ENCODE assay signal across 7 mouse cellular contexts in genomic region chr12:74009448-74009911, GRCm38 (mm10). TPM values are rescaled to one million over a fixed set of nuclear protein-coding genes. Genes with fewer than 3 reads are reported as not detected.
DNase-seq lines count a peak whose midpoint lies in the region; ATAC-seq and TF ChIP-seq lines count a peak whose summit lies in the region.

No protein-coding gene starts in this region.

- TF ChIP-seq CTCF in bone marrow macrophage, adult 2 months (IDR thresholded peaks at IDR 0.05; ENCODE audit: low read depth, low read length): peak; percentile 81

- WGBS in kidney, embryonic 15.5 days: 27% methylated on average over 8 of the region's 8 CpGs

- ATAC-seq in erythroblast, adult 5-6 weeks (replicated peaks; ENCODE audit: low FRiP score, poor library complexity, severe bottlenecking): 0 out of 2 replicates have a peak, but pooled peaks have one; percentile 60
- ATAC-seq in kidney, embryonic 15.5 days (replicated peaks; ENCODE audit: low FRiP score): peak; percentile 50

- no peaks in the 10 kb centered on the region for H3K36me3 ChIP-seq in kidney, embryonic 15.5 days

- H3K9ac ChIP-seq in kidney, embryonic 15.5 days: no peak overlapping the region

- H3K4me1 ChIP-seq in bone marrow macrophage, adult 2 months (ENCODE audit: control insufficient read depth, insufficient read depth, low read length): no peaks in the 10 kb centered on the region
- no peaks in the 10 kb centered on the region for H3K4me1 ChIP-seq in kidney, embryonic 15.5 days

- TF ChIP-seq POLR2A in bone marrow macrophage, adult 2 months (IDR thresholded peaks at IDR 0.05; ENCODE audit: borderline replicate concordance, low read depth, low read length): no peak

- H3K4me3 ChIP-seq in bone marrow macrophage, adult 2 months (ENCODE audit: insufficient read depth, low read length): no peak overlapping the region
- H3K4me3 ChIP-seq in kidney, embryonic 15.5 days (replicated peaks): no peak overlapping the region

- H3K4me2 ChIP-seq in kidney, embryonic 15.5 days: no peak overlapping the region

- no peak overlapping the region for H3K27ac ChIP-seq in bone marrow macrophage, adult 2 months (ENCODE audit: insufficient read depth, low read depth, low read length)
- H3K27ac ChIP-seq in kidney, embryonic 15.5 days: no peak overlapping the region

- H3K27me3 ChIP-seq in kidney, embryonic 15.5 days: no peaks in the 10 kb centered on the region

- peak; percentile 68 for DNase-seq in 3T3-L1 (ENCODE audit: low read depth, low spot score)
- peak; percentile 64 for DNase-seq in 416B (ENCODE audit: low read depth)
- peak; percentile 49 for DNase-seq in lung, postnatal 14 days
- peak; percentile 68 to 72 for DNase-seq in right cerebral cortex, adult 2 months (ENCODE audit: low spot score in 2 of 2)

- no peaks in the 10 kb centered on the region for H3K9me3 ChIP-seq in kidney, embryonic 15.5 days (replicated peaks)

RNA-seq across cellular contexts. Expression of gene Syt16, which starts 12.0 kb away (rescaled TPM):
- not detected in 2 replicates for polyA plus RNA-seq in bone marrow macrophage, adult 2 months (2012; ENCODE audit: insufficient read depth, insufficient read length, missing spikeins)
- total RNA-seq in erythroblast, adult 5-6 weeks (2015; ENCODE audit: low replicate concordance): not detected in 2 replicates
- not detected in 2 replicates for total RNA-seq in erythroblast, adult 5-6 weeks (2017; ENCODE audit: low replicate concordance)
- 0.73 and 0.84 TPM in 2 replicates for polyA plus RNA-seq in kidney, embryonic 15.5 days (2015; fragmentation: Nextera tagmentation; extraction: Ambion mirVana)

RNA-seq across cellular contexts. Expression of gene Snapc1, which starts 45.2 kb away (rescaled TPM):
- polyA plus RNA-seq in bone marrow macrophage, adult 2 months (2012; ENCODE audit: insufficient read depth, insufficient read length, missing spikeins): 13.8 and 22.8 TPM in 2 replicates
- total RNA-seq in erythroblast, adult 5-6 weeks (2015; ENCODE audit: low replicate concordance): 1.5 and 2.5 TPM in 2 replicates
- total RNA-seq in erythroblast, adult 5-6 weeks (2017; ENCODE audit: low replicate concordance): 1.2 and 4.9 TPM in 2 replicates
- polyA plus RNA-seq in kidney, embryonic 15.5 days (2015; fragmentation: Nextera tagmentation; extraction: Ambion mirVana): 19.8 and 20.2 TPM in 2 replicates
